Mouse (Mus musculus) urinary bladder, adult 18-20 months (tissue): ENCODE data around the gene Dag1.
"Not testable (repeated sequence)": the region's sequence is repeated elsewhere in the genome, so short reads cannot be mapped to it uniquely, and the experiment has no call there.

Experiments used
- DNase-seq, 2 experiments: peaks; one replicate each; pipeline ENCODE4 v3.0.0; 2022; ENCODE audit warnings: low spot score in 2 of 2, mixed read lengths in 2 of 2

Gene Dag1

DNA sequence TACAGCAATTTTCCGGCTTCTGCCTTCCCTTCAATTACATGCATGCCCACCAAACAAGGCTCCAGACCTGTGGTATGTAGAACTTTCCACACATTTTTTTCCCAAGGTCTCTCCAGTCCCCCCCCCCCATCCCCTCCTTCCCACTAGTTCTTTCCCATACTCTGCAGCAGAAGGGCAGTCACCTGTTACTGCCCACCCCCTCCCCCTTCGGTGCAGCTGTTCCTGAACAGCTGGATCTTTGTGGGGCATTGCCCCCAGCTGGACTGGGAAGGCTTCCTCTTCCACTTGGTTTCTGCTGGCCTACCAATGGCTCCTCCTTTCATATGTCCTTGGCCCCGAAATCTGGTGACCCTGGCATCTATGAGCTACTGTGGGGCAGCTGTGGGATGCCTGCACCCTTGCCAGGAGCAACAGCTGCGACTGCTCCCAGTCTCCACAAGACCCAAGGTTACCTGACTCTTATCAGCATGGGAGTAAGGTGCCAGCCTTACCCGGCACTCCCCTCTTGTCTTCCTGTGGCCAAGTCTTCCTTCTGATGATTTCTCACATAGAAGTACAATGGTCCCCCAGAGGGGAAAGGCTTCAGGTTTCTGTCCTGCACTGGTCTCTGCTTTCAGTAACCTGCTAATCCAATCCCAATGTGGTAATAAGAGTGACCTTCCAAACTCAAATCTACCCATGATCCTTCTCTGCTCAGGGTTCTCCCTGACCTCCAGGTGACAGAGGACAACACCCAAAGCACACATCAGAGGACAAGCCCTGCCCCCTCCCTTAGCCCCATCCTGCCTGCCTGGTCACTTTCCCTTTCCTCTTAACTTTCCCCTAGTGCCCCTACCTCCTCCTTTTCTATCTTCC lies 10.9 kb upstream of the Dag1 start:
- no peak for DNase-seq

DNA sequence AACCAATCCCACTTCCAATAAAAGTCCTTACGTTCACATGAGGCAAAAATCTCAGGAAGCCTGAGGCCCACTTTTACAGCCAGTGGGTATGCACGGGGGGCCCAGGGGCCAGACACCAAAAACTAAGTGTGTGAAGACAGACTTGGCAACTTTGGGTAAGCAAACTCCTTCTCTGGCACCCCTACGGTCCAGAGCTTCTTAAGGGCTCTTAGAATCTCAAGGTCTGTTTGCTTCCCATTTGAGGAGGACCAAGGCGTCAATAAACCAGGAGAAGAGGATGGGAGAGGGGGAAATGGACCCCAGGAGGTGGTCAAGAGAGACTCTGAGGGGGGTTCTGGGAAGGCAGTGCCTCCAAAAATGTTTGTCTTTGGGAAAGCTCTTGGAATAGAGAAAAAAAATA lies 9.7 kb upstream of the Dag1 start:
- no peak for DNase-seq

DNA sequence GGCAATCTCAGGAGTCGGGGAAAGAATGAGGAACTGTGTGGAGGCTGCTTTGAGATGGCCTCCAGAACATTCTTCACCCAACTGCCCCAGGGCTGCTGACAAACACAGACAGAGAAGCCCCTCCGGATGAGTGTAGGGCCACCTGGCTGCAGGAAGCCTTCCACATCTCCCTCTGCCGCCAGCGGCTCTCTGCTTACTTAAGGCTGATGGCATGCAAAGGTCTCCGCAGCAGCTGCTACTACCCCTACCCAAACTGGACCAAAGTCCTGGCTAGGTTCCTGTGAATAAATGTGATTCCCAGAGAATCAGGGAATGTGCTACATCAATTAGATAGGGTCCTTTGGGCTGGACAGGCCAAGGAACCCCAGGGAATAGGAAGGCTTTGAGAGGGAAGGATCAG lies 8.9 kb upstream of the Dag1 start:
- no peak for DNase-seq

DNA sequence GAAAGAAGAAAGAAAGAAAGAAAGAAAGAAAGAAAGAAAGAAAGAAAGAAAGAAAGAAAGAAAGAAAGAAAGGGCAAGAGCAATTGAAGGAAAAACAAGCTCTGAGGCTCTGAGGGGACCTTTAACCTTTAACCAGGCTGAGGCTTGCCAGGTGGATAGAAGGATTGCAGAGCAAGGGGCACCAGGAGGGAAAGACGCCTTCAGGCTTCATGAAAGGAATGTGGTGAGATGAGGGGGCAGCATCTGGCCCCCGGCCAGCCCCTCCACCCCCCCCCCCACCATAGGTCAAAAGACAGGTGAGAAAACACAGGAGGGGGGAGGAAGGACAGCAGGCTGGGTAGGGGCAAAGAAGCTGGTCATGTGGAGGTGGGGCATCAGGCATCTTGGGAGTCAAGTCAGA lies 8.2 kb upstream of the Dag1 start:
- no peak for DNase-seq

DNA sequence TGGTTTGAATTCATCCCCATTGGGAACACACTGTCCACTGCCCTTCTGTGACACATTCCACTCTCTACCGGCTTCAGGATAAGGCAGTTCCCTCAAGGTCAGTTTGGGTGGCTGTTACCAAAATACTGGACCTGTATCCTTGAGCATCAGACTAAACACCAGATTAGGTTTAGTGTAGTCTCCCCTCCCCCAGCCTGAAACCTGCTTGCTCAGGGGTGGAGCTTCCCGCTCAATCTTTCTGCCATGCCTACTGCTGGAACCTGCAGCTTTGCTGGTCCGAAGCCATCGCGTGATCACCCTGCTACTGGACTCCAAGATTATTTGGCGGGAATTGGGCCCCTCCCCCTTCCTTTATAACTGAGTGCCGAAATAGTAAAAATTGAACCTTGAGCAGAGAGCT lies 4.9 kb upstream of the Dag1 start:
- DNase-seq: not testable (repeated sequence)

DNA sequence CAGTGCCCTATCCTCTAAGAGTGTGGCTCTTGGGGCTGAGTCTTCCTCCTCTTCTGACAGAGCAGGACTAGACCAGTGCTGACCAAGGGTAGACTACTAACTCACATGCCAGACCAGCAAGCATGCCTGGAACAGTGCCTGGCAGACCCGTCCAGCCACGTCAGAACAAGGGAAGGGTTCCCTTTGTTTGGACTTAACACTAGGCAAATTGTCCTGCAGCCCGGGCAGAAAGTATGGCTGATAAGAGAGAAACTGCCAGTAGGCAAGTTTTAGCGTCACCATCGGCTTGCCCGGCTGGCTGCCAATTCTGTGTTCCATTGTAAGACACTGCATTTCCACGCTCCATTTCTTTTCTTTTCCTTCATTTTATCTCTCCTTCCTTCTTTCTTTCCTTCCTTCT lies 3.9 kb upstream of the Dag1 start:
- peak; percentile 45 to 72 for DNase-seq

DNA sequence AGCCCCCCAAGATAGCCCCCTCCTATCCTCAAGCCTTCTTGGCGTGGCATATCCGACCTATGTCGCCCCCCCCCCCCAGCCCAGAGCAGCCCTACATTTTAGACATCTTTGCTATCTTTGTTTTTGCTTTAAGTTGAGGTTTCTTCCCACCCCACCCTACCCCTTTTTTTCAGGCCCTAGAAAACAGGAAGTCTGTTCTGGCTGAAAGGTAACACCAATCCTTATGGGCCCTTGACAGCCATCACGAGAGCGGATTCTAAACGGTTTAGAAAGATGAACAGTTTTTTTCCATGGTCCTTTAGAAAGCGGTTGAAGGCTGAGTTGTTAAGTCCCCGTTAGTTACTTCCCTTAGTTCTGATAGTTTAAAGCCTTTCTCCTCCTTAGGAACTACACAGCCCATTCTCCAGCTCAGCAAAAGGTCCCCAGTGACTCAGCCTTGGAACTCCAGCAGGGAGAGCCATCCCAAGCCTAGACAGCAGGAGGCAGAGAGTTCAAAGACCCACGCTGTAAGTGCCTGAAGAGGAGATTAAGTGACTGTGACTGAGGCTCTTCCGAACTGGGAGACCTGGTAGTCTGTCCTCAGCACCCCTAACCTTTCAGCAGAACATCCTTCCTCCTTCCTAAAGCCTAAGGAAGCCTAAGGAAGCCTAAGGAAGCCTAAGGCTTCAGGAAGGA lies 2.6 kb upstream of the Dag1 start:
- DNase-seq: no peak

DNA sequence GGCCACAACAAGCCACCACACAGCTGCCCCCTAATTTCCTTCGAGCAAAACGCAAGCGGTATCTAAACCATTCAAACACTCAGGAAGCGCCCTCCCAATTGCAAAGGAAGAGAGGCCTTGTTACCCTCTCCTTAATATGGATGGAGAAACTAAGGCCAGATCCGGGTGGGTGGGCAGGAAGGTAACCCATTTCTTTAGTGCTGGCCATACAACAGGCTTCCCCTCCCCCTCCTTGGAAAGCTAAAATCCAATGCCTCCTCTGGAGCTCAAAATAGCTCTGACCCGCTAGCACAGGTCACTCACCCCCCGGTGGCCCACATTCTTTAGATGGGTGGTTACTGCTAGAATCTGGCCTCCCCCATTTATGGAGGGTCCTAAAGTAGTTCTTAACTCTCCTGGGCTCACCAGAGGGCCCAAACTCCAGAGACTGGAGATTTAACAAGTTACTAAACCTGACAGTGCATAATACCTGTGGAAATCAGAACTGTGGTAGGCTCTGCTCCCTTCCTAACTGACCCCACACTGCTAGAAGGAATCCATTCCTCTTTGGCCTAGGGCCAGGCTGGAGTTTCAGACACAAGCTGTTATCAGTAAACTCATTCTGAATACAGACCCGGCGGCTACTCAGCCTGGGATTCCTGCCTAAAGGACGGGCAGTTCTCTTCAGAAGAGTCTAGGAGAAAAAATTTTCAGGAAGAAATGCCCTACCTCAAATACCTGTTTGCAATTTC lies 598 bp upstream of the Dag1 start:
- DNase-seq: peak in 1 of 2 experiments; percentile 41

DNA sequence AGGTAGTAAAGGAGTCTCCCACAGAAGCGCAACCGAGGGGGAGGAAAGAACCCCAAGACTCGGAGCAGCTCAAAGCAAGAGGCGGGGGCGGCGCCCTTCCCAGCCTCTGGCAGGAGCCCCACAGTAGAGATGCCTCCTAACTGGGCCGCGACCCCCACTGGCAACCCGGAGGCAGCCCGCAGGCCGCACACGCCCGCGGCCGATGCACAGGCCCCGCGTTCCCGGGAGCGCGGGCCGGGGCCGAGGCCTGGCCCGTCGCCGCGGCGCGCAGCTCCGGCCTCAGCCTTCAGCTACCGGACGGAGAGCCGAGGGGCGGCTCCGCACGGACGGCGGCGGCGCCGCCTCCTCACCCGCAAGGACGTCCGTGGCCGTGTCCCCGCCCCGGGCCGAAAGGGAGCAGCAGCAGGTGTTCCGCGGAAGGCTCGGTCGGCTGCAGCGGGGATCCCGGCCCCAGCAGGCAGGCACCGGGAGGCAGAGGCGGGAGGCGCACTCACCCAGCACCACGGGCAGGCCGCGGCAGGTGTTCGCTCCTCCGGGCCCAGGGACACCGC lies 552 bp downstream of the Dag1 start:
- DNase-seq: peak in 1 of 2 experiments; percentile 10

DNA sequence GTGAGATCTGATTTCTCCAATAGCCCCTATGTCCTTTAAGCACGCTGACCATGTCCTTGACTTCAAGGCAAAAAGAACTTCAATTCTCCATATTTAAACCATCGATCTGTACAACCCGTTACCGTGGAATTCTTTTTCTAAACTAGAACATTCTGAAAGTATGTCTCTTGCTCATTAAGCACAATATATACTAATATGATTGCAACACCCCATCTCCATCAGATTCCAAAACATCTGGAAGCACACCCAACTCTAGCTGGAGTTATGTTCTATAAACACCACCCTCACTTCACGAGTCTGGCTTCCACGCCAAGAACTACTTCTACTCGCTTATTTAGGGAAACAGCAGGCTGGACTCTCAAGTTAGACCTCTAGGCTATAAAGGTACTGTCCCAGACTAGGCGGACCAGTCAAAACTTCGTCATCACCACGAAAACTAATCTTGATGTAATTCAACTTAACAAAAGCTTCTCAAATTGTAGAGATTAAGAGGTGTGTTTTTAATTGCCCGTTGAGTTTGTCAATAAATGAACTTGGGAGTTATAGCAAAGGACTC lies 1.2 kb downstream of the Dag1 start:
- no peak for DNase-seq

DNA sequence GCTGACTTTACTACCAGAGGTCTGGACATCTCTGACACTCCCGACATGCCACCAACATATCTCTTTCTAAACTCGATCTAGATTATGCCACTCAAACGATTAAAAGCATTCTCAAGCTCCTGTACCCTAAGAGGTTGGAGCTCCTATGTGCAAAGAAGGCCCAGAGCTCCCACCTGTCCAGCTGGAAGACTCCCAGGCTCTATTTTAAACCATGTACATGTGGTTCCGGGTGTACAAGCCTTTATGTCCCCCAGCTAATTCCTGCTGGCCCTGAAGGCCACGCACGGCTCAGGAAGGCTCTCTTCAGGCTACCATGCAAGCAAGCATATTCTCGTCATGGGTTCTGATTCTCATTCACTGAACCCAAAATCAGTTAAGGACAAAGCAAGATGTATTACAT lies 1.9 kb downstream of the Dag1 start:
- no peak for DNase-seq

DNA sequence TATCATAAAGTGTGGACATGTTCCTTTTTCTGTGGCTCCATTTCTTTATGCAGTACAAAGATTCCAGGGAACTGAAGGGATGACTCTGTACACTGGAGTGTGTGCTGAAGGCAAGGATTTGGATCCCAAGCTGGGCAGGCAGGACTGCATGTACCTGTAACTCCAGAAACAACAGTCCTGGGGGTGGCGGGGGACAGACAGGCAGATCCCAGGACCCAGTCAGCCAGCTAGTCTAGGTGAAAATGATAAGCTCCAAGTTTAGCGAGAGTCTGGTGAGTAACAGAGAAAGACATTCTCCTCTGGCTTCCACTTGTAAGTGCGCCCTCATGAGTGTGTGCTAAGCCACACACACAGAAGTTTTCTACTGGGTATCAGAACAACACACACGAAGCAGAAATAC lies 3.2 kb downstream of the Dag1 start:
- no peak for DNase-seq

DNA sequence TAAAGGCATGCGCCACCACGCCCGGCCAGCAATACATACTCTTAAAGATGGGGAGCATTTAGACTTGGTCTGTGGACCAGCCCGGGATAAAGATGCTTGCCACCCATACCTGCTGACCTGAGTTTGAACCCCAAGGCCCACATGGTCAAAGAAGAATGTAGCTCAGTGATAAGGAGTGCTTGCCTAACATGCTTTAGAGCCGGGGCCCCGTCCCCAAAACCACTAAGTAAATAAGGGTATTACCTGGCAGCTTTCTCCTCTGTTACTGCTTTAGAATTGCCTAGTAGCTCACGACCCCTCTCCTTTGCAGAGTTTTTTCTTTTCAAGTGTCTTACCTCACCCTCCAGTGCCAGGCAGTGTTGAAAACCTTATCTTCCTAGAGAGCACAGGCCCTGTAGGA lies 11.0 kb downstream of the Dag1 start:
- no peak for DNase-seq

DNA sequence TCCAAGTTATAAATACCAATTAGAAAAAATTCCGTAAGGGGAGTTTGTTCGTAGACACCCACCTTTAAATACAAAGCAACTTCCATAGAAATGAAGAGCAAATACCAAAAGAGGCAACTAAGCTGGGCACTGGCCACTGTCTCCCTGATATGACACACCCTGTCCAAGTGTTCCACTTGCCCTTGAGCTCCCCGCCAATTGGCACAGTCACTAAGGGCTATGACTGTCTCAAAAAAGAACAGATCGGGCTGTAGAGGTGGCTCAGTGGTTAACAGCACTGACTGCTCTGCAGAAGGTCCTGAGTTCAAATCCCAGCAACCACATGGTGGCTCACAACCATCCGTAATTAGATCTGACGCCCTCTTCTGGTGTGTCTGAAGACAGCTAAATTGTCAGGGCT lies 11.9 kb downstream of the Dag1 start:
- DNase-seq: no peak

DNA sequence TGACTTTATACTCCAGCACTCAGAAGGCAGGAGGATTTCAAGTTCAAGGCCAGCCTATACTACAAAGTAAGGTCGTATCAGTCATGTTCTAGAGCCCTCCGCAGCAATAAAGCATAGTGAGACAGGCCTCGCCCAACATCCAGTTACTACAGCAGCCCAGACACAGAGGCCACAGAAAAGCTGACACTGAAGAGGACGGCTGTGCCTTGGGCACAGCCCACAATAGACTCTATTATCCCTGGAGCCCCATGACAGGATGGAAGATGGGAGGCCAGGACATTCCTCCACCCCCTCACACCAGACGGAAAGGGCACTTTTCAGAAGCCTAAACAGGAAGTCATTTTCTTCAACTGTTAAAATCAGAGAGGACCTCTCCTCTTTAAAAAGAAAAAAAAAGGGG lies 14.8 kb downstream of the Dag1 start:
- no peak for DNase-seq

DNA sequence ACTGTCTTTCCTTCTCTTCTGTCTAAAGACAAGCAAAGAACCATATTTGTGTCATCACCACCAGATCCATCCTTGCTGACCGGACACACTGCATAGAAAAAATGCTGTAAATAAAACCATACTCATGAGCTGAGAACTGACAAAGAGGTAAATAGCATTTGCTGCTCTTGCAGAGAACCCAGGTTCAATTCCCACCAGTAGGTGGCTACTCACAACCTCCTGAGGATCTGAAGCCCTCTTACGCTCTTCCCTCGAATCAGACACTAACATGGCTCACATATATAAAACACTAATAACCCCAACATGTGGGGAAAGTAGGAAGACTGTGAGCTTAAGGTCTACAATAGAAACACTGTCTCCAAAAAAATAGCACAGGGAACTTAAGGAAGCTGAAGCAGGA lies 18.8 kb downstream of the Dag1 start:
- no peak for DNase-seq

DNA sequence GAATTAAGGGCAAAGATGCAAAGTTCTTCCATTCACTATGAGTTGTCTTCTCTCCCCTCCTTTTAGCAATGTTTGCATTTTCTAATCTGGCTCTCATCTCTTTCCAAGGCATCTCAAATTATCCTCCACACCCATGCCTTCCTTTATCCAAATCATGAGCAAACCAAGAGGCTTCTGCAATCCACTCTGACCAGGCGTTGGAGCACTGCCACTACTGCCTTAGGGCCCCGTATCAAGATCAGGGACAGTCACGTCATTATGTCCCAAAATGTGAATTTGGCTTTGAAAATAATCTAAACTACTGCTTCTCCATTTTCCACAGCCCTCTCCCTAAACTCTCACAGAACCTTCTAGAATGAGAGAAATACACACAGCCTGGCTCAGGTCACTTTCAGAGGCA lies 19.2 kb downstream of the Dag1 start:
- DNase-seq: no peak

DNA sequence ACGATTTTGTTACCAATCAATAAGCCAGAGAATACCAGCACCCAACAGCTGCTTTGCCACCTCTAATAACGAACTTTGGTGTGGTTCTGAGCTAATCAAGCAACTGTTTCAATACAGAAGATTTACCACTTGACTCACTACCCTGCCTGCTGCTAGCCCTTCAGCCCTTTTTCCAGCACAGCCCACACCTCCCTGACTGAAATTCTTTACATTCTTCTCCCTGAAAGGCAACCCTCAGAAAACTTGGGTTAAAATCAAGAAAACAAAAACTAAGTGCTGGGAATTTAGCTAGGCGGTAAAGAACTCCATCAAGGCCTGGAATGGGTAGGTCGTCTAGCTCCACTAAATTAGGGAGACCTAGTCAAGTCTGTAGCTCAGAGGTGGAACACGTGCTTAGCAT lies 23.8 kb downstream of the Dag1 start:
- DNase-seq: no peak

DNA sequence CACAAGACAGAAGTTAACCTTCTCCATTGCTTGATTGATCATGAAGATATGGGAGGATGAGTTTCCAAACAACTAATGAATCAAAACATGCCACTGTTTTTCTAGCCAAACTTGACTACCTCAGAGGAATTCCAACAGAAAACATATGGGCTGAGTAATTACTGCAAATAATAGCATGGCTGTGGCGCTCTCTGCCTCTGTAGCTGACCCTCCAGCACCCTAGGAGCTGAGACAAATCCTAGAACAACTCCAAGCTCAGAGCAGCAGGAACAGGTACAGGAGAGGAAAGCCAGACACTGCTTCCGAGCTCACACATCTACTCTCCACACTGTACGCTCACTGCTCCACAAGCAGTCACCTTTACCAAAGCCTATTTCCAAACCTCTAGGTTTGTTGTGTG lies 24.9 kb downstream of the Dag1 start:
- DNase-seq: no peak

DNA sequence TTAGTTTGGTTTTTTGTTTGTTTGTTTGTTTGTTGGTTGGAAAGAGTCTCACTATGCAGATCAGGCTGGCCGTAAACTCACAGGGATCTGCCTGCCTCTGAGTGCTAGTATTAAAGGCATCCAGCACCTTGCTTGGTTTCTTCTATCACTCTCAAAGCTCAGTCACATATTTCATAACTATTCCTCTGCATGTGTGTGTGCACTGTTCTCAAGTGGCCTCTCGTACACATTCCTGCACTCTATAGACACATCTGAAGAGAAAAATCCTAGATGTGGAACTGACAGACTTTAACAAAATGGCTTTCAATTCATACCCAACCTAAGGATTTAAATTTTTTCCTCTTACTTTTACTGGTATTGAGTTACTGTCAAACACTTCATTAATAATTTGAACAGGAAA lies 25.4 kb downstream of the Dag1 start:
- DNase-seq: no peak

DNA sequence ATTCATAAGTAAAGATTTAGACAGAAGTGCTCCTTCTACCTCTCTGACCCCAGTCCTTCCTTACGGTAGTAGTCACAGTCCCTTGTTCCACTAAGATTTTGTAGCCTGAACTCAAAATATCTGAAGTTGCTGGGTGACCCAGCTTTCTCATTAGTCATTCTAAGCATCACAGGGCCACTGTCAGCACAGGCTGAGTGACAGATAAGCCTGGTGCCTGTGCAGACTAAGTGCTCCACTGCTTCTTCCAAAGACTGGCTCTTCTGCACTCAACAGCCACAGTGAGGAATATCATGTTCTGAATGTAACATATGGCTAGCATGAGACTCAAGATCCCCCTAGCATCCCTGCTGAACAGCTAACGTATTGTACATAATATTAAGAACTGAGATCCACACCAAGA lies 29.1 kb downstream of the Dag1 start:
- DNase-seq: no peak

DNA sequence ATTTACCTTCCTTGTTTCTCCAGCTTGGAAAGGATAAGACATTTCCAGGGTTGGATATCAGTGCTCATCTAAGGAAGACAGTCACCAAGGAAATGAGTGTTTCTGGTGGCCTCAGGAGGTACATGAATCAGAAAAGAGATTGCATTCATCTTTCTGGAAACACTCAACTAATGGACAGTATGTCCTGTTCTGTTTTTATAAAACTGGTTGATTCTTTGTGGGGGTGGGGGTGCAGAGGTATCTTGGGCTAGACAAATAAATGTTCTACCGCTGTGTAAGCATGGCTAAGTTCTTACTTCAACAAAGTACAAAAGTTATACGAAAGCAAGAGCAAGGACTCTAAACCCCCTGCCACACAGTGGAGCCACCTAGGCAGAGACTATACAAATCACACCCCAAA lies 30.9 kb downstream of the Dag1 start:
- no peak for DNase-seq
